Mouse (Mus musculus) heart, postnatal 14 days (tissue): Measurements from ENCODE around the gene Mettl21e. TPM values are rescaled to one million over a fixed set of nuclear protein-coding genes. Genes with fewer than 3 reads are reported as not detected.

Experiments used
- total RNA-seq, 2 experiments: library from RNA; stranded (reverse); gene quantifications; 2 replicates each; pipeline ENCODE4 v1.2.3; 2021

Gene Mettl21e
- total RNA-seq, 2 experiments from 2014 or later = 0.10 to 0.24 TPM

Other genes starting within 250 kb of the Mettl21e start
- not detected for gene Mettl21c, start 198.9 kb downstream of the Mettl21e start, total RNA-seq
- gene Gm8251, start 157.0 kb downstream of the Mettl21e start, total RNA-seq = under 1 TPM in 1 of 2 experiments, not detected in 1; 0.02 TPM
- gene Tex30, start 116.5 kb downstream of the Mettl21e start, total RNA-seq = 1 to 10 TPM; 7.4 to 8.7 TPM
- 10 to 100 TPM; 21.8 to 26.3 TPM for gene Kdelc1, start 100.2 kb downstream of the Mettl21e start, total RNA-seq
- 10 to 100 TPM; 10.2 to 13.7 TPM for gene Bivm, start 100.0 kb downstream of the Mettl21e start, total RNA-seq
- gene Ercc5, start 71.2 kb downstream of the Mettl21e start, total RNA-seq = 10 to 100 TPM; 18.8 to 19.4 TPM